In genomic region chr1:82432919-82433648, GRCm38 (mm10) we compare ENCODE assay signal across 8 mouse cellular contexts.
DNase-seq lines count a peak whose midpoint lies in the region; ATAC-seq lines count a peak whose summit lies in the region.

No protein-coding gene starts in this region.

- no peaks in the 10 kb centered on the region for H3K27me3 ChIP-seq in forebrain, embryonic 13.5 days
- H3K27me3 ChIP-seq in hindbrain, embryonic 15.5 days, result no peaks in the 10 kb centered on the region

- peak; percentile 70 for ATAC-seq in cerebellum, adult (ENCODE audit: insufficient number of reproducible peaks, low FRiP score, low TSS enrichment)
- ATAC-seq in forebrain, embryonic 13.5 days, result peak; percentile 83
- peak; percentile 89 for ATAC-seq in hindbrain, embryonic 15.5 days (ENCODE audit: low FRiP score, low read depth)
- ATAC-seq in granulocyte monocyte progenitor cell, adult 5-6 weeks (replicated peaks; ENCODE audit: poor library complexity, severe bottlenecking), result no peak

- no peaks in the 10 kb centered on the region for H3K9me3 ChIP-seq in forebrain, embryonic 13.5 days (replicated peaks)
- H3K9me3 ChIP-seq in hindbrain, embryonic 15.5 days, result no peaks in the 10 kb centered on the region

- H3K4me3 ChIP-seq in forebrain, embryonic 13.5 days, result no peak overlapping the region
- H3K4me3 ChIP-seq in hindbrain, embryonic 15.5 days, result no peak overlapping the region

- H3K4me2 ChIP-seq in forebrain, embryonic 13.5 days, result no peak overlapping the region
- no peak overlapping the region for H3K4me2 ChIP-seq in hindbrain, embryonic 15.5 days

- H3K9ac ChIP-seq in forebrain, embryonic 13.5 days, result 0 out of 2 replicates have a peak overlapping the region, but pooled peaks have one; percentile 26
- no peak overlapping the region for H3K9ac ChIP-seq in hindbrain, embryonic 15.5 days

- 0 out of 2 replicates have a peak overlapping the region, but pooled peaks have one; percentile 8 for H3K27ac ChIP-seq in forebrain, embryonic 13.5 days
- no peak overlapping the region for H3K27ac ChIP-seq in hindbrain, embryonic 15.5 days (replicated peaks)

- peak; percentile 69 for DNase-seq in Muller cell, postnatal 12 days (ENCODE audit: inconsistent ontology term)
- peak; percentile 53 to 82 for DNase-seq in layer of hippocampus, postnatal 25 days (ENCODE audit: extremely low spot score in 1 of 2, low spot score in 1 of 2)
- DNase-seq in lung, postnatal 4 days, result peak; percentile 67 to 76
- peak; percentile 71 to 75 for DNase-seq in right cerebral cortex, postnatal 36 days (ENCODE audit: low spot score in 2 of 2)

- peaks cover 13% of the 10 kb centered on the region for H3K4me1 ChIP-seq in forebrain, embryonic 13.5 days
- H3K4me1 ChIP-seq in hindbrain, embryonic 15.5 days (replicated peaks), result peaks cover 6% of the 10 kb centered on the region; the same call in 1 of the 2 replicates

- no peaks in the 10 kb centered on the region for H3K36me3 ChIP-seq in forebrain, embryonic 13.5 days (ENCODE audit: poor library complexity, severe bottlenecking)
- H3K36me3 ChIP-seq in hindbrain, embryonic 15.5 days, result no peaks in the 10 kb centered on the region

- WGBS in forebrain, embryonic 13.5 days, result 64% methylated on average over 15 of the region's 15 CpGs
- WGBS in hindbrain, embryonic 15.5 days, result 65% methylated on average over 15 of the region's 15 CpGs
